8 mouse cellular contexts compared by ENCODE assay signal in the genomic region with DNA sequence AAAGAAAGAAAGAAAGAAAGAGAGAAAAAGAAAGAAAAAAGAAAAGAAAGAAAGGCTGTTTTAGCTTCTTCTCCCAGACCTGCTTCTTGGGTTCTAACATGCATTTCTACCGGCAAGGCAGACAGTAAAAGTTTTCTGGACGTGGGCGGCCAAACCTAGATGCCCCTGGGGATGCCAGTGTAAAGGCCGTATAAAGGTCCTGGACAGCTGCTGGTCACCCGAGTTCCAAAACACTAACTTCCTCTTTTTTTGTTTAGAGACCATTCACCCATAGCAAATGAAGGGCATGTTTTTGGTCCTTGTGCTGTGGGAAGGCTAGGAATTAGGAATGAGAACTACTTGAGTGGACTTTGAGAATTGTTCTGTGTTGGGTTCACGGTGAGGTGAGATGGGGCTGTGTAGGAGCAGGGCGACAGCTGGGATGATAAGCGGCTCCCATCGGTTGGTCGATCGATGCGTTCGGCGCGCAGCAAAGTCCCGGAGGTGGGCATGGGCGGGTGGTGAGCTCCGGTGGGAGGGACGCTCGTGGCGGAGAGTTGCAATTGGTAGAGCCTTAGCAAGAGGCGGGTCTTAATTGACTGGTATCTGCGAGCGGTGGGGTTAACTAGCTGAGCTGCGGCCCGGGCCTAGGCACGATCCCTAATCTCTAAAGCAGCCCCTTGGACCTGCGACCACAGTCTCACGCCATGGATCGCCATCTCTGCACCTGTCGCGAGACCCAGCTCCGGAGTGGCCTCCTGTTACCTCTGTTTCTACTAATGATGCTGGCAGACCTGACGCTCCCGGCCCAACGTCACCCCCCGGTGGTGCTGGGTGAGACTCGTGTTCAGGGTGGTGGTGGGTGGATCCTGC. TPM values are rescaled to one million over a fixed set of nuclear protein-coding genes. Genes with fewer than 3 reads are reported as not detected.
DNase-seq lines count a peak whose midpoint lies in the region; ATAC-seq and TF ChIP-seq lines count a peak whose summit lies in the region.

A gene (plus strand): TSS at position 599 of the 852 bp plus-strand sequence.

- peak; percentile 31; the same call in 1 of the 2 replicates for TF ChIP-seq POLR2A in brain, embryonic 14.5 days (IDR thresholded peaks at IDR 0.05; ENCODE audit: borderline replicate concordance, extremely low read depth, insufficient read depth, insufficient read length, poor library complexity, severe bottlenecking)

- peak within 1 kb of the TSS; percentile 69 for H3K9ac ChIP-seq in kidney, embryonic 15.5 days

- H3K36me3 ChIP-seq in heart, embryonic 10.5 days, result peaks cover 5% of the 10 kb centered on the region; the same call in 1 of the 2 replicates
- 0 out of 2 replicates have a peak, but pooled peaks cover 6% of the 10 kb centered on the region for H3K36me3 ChIP-seq in kidney, embryonic 15.5 days

- TF ChIP-seq CTCF in brain, embryonic 14.5 days (IDR thresholded peaks at IDR 0.05; ENCODE audit: borderline replicate concordance, extremely low read depth, insufficient read depth, insufficient read length), result no peak

- peak within 1 kb of the TSS; percentile 81 for H3K4me2 ChIP-seq in kidney, embryonic 15.5 days

- H3K4me3 ChIP-seq in heart, embryonic 10.5 days, result peak within 1 kb of the TSS; percentile 82
- H3K4me3 ChIP-seq in kidney, embryonic 15.5 days (replicated peaks), result peak within 1 kb of the TSS; percentile 74

- no peaks in the 10 kb centered on the region for H3K27me3 ChIP-seq in heart, embryonic 10.5 days (ENCODE audit: insufficient read depth, poor library complexity, severe bottlenecking)
- H3K27me3 ChIP-seq in kidney, embryonic 15.5 days, result no peaks in the 10 kb centered on the region

- peak; percentile 98 for ATAC-seq in erythroblast, adult 5-6 weeks (replicated peaks; ENCODE audit: low FRiP score, poor library complexity, severe bottlenecking)
- peak; percentile 97 for ATAC-seq in kidney, embryonic 15.5 days (replicated peaks; ENCODE audit: low FRiP score)

- H3K4me1 ChIP-seq in heart, embryonic 10.5 days, result peaks cover 27% of the 10 kb centered on the region
- H3K4me1 ChIP-seq in kidney, embryonic 15.5 days, result peaks cover 10% of the 10 kb centered on the region

- H3K9me3 ChIP-seq in heart, embryonic 10.5 days, result no peaks in the 10 kb centered on the region
- no peaks in the 10 kb centered on the region for H3K9me3 ChIP-seq in kidney, embryonic 15.5 days (replicated peaks)

- H3K27ac ChIP-seq in heart, embryonic 10.5 days, result peak within 1 kb of the TSS; percentile 86
- peak within 1 kb of the TSS; percentile 78 for H3K27ac ChIP-seq in kidney, embryonic 15.5 days

- 2% methylated on average over 38 of the region's 38 CpGs for WGBS in heart, embryonic 10.5 days
- under 1% methylated on average over 38 of the region's 38 CpGs for WGBS in kidney, embryonic 15.5 days

- peak; percentile 92 for DNase-seq in CD4-positive helper T cell, adult 2 months (ENCODE audit: low read depth, low spot score)
- peak; percentile 98 for DNase-seq in brain, embryonic 14.5 days (ENCODE audit: low read depth)
- DNase-seq in heart, embryonic 10.5 days (ENCODE audit: low spot score), result peak; percentile 98
- peak; percentile 95 for DNase-seq in liver
- DNase-seq in monocyte, adult 2 months (ENCODE audit: low read depth in 1 of 2, low spot score in 2 of 2), result peak; percentile 76 to 85
- DNase-seq in spleen, postnatal 14 days (ENCODE audit: low spot score in 2 of 2), result peak; percentile 87 to 88

RNA-seq across cellular contexts. Expression of the gene that starts here (rescaled TPM):
- polyA plus RNA-seq in brain, embryonic 14.5 days (2012; rRNA removed), result 12.7 and 16.1 TPM in 2 replicates
- 5.2 and 6.3 TPM in 2 replicates for total RNA-seq in erythroblast, adult 5-6 weeks (2015; ENCODE audit: low replicate concordance)
- 3.1 and 5.4 TPM in 2 replicates for total RNA-seq in erythroblast, adult 5-6 weeks (2017; ENCODE audit: low replicate concordance)
- 10.6 and 13.6 TPM in 2 replicates for polyA plus RNA-seq in heart, embryonic 10.5 days (2016; fragmentation: Nextera tagmentation; extraction: Ambion mirVana)
- 12.4 and 13.9 TPM in 2 replicates for polyA plus RNA-seq in kidney, embryonic 15.5 days (2015; fragmentation: Nextera tagmentation; extraction: Ambion mirVana)

Comparison
In these comparisons a context has a peak if more than half of its experiments do, and no peak if none do; other contexts are left out.
1. Peak in every context shown above with its lines: DNase-seq, ATAC-seq, H3K4me3 ChIP-seq and H3K27ac ChIP-seq.